Mouse (Mus musculus): ENCODE measurements around the gene Kcna10. TPM values are rescaled to one million over a fixed set of nuclear protein-coding genes. Genes with fewer than 3 reads are reported as not detected.

Kcna10 gene
- polyA plus RNA-seq, 1 experiment: not detected

DNA sequence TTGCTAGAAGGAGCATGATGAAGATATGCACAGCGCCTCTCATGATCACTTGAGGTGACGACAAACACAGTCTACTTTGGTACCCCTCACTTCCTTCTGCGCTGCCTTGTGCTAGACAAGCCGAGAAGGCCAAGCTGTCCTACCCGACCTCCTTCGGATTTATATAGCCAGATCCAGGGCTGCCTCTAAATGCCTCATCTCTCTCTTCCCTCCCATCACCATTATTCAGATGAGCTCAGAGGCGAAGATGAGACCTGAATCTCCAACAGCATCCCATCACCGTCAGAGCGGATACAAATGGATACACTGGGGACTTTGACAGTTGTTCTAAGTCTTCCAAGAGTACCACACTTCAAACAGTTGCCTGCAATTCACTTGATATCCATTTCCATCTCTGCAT, 56.8 kb downstream of the Kcna10 start, which contains the start of gene Prok1:
TSS of gene Prok1 (minus strand) at position 101 of the 400 bp plus-strand sequence.
- Histone ChIP-seq H3K4me1 (ENCODE audit: control insufficient read depth, insufficient read depth, low read length) (peaks cover 19% of the 10 kb centered on the region), H3K27me3 (replicated peaks; ENCODE audit: control insufficient read depth, insufficient read depth, low read length) (no peaks in the 10 kb centered on the region), H3K36me3 (ENCODE audit: control insufficient read depth, insufficient read depth, low read length) (no peaks in the 10 kb centered on the region), H3K4me3 (ENCODE audit: insufficient read depth, low read depth, low read length) (no peak within 1 kb of the TSS), H3K27ac (ENCODE audit: insufficient read depth, low read depth, low read length) (peak within 1 kb of the TSS; percentile 20; the same call in 1 of the 2 replicates)
- DNase-seq: no peak
- 91% methylated on average over 9 of the region's 9 CpGs for WGBS
- no peak for TF ChIP-seq CTCF (conservative IDR thresholded peaks at IDR 0.05; ENCODE audit: insufficient read depth, insufficient read length, low read depth, low read length)
- TF ChIP-seq POLR2A (IDR thresholded peaks at IDR 0.05; ENCODE audit: low read depth, low read length): no peak

DNA sequence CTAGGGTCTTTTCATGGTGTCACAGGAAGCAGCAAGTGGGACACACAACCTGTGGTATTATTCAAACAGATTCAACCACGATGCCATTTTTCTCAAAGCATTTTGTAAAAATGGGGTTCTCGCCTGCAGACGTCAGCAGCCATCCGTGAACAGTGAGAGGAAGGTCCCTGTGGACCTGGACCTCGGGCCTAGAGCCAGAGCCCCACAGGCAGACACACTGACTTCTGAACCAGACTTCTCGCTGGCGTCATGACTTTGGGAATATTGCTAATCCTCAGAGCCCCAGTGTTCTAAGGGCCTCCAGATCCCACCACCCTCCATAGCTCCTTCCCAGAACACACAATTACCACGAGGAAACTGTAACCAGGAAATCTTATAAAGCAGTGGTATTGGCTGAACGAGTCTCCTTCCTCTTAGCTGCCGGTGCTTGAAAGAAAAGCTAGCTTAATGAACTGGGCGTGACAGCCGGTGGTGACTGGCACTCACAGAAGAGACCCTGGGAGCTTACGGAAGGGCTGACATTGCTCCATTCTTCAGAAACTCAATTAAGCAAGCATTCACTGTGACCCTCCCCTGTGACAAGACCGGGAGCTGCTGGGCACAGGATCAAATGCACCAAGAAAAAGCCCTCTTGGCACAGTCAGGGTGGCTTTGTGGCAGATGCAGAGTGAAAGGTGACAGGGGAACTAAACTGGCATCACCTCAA, 58.7 kb downstream of the Kcna10 start:
- Histone ChIP-seq H3K27ac (ENCODE audit: insufficient read depth, low read depth, low read length) (no peak overlapping the region; the same call in 1 of the 2 replicates), H3K36me3 (ENCODE audit: control insufficient read depth, insufficient read depth, low read length) (no peaks in the 10 kb centered on the region), H3K4me1 (ENCODE audit: control insufficient read depth, insufficient read depth, low read length) (peaks cover 19% of the 10 kb centered on the region), H3K27me3 (replicated peaks; ENCODE audit: control insufficient read depth, insufficient read depth, low read length) (no peaks in the 10 kb centered on the region), H3K4me3 (ENCODE audit: insufficient read depth, low read depth, low read length) (no peak overlapping the region)
- TF ChIP-seq POLR2A (IDR thresholded peaks at IDR 0.05; ENCODE audit: low read depth, low read length) (no peak), CTCF (conservative IDR thresholded peaks at IDR 0.05; ENCODE audit: insufficient read depth, insufficient read length, low read depth, low read length) (no peak)
- WGBS: 27% methylated on average over 14 of the region's 14 CpGs
- peak; percentile 78 for DNase-seq

Other genes starting within 250 kb of the Kcna10 start
- 0.49 and 1.1 TPM in 2 replicates for gene Kcna3, start 146.9 kb upstream of the Kcna10 start, polyA plus RNA-seq (2012; rRNA removed)
- 0.23 and 0.34 TPM in 2 replicates for gene Kcna2, start 81.9 kb upstream of the Kcna10 start, polyA plus RNA-seq (2012; rRNA removed)
- gene Cym, start 38.7 kb downstream of the Kcna10 start, polyA plus RNA-seq (2012; rRNA removed): 1.9 and 2.4 TPM in 2 replicates
- not detected in 2 replicates for gene A630076J17Rik, start 47.6 kb downstream of the Kcna10 start, polyA plus RNA-seq (2012; rRNA removed)
- gene Prok1, start 56.7 kb downstream of the Kcna10 start, polyA plus RNA-seq (2012; rRNA removed): 10.8 and 12.8 TPM in 2 replicates
- gene Lamtor5, start 95.8 kb downstream of the Kcna10 start, polyA plus RNA-seq (2012; rRNA removed): 225 and 280 TPM in 2 replicates
- gene Slc16a4, start 108.2 kb downstream of the Kcna10 start, polyA plus RNA-seq (2012; rRNA removed): 48.2 and 50.8 TPM in 2 replicates
- 6.2 and 6.4 TPM in 2 replicates for gene Rbm15, start 150.6 kb downstream of the Kcna10 start, polyA plus RNA-seq (2012; rRNA removed)

Data from kidney, adult 2 months (tissue).